Mouse (Mus musculus): ENCODE data around the gene Sorl1.

Sorl1 gene

DNA sequence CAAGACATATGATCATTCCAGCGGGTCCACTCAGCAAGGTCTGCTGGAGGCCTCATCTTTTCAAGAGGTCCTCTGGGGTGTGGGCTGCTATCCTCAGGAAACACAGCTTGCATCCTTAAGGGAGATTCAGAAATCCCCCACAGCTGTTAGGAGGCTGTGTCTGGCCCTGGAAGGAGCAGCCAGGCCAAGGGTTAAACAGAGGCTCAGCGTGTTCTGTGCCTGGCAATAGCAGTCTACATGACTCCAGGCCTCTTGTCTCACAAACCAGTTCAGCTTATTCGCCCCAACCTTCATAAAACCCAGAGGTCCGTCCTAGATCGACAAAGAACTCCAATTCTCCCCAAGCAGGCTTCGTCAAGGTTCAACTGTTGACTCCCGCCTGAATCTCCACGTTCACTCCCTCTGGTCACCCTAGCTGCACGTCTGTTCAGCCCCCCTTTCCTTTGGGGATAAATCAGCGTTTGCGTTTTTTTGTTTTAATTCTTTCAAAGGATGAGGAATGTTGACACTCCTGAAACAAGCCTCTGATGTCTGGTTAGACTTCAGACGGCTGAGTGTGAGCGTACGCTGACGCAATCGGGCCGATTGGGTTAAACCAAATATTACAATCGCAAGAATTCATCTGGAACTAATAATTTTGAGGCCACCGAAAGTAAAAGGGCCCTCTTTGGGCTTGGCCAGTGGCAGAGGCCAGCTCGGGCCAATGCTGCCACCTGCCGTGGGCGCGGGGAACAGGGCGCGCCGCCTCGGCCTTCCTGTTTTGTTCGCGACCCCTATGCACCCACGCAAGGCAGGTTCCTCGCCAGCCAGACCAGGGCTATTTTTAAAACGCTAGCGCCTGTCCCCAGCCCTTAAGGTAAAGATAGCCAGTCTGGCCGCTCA is 173.7 kb downstream of the Sorl1 start:
- peak; percentile 85 to 87 for DNase-seq

DNA sequence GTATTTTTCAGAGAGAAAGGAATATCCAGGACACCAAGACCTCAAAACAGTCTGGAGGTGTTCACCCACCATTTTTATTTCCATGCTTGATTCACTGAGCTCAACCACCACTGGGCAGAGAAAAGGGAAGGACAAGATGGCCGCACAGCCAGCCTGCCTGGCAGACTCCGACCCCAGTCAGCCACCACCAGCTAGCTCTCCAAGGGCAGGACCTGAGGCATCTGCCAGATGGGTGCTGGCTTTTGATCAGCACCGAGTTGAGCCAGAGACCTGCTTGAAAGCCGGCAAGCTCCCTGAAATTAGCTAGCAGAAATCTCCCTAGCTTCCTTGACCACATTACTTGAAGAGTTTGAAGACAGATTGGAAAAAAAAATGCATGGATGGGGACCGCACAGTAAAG is 174.6 kb downstream of the Sorl1 start:
- DNase-seq = no peak

DNA sequence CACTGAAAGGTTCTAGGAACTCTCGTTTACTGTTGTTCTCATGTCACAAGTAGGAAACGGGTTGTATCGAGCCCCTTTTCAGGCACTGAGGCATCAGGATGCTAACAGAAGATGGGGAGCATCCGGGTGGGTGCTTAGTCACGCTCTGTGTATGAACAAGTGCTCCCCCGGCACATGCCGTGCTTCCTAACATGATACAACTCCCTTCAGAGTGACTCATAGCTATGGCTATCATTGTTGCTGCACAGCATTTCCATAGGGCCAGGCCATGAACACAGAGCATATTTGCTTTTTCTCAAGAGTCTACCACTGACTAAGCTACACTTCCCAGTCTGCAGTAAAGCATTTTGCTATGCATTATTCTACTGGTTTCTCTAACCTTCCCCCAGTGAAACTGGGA is 179.1 kb downstream of the Sorl1 start:
- no peak for DNase-seq

DNA sequence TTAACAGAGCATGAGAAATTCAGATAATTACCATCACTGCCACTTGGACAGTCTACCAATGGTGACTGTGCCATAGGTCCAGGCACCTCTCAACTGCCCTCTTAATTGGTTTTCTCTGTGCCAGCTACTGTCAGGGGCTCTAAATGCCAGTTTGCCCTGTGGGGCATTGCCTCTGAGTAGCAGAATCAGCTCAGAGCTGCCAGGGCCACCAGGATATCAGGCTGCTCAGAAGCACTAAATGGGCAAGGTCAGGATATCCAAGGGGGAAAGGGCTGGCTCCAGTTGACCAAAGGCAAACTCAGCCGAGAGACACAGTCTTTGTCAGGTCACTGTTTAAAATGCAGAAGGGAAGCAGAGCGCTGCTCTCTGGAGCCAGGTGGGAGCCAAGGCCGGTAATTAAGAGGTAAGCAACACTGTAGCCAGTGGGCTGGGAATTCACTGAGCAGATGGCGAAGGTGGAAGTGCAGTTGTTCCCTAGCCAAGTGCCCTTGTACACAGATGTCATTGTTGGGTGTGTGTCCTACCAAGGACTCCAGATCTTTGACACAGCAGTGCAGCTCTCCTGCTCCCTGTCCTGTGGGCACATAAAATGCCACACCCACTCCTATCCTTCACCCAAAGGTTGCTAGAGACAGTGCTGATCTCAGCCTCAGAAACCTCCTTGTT is 181.0 kb downstream of the Sorl1 start:
- DNase-seq = no peak

DNA sequence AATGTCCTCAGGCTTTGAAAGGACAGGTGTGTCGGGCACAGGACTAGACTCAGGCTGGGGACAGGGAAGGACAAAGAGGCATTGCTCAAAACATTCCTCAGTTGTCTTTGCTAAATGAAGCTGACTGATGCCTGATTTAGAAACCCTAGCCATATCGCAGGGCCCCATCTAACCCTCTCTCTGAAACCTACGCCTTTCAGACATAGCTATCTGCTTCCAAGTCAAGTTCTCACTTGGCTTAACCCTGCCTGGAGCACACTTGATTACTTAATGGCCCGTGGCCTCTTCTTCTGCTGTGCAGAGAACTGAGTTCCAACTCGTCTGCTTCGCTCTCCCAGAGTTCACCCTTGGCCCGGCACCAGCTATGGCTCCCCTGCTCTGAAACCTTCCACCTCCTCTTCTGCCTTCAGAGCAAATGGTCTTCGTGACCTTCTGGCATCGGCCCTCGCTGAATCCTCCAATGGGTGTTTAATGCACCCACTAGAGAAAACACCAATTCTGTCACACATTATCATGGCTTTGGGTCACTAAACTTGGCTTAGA is 183.7 kb downstream of the Sorl1 start:
- no peak for DNase-seq

DNA sequence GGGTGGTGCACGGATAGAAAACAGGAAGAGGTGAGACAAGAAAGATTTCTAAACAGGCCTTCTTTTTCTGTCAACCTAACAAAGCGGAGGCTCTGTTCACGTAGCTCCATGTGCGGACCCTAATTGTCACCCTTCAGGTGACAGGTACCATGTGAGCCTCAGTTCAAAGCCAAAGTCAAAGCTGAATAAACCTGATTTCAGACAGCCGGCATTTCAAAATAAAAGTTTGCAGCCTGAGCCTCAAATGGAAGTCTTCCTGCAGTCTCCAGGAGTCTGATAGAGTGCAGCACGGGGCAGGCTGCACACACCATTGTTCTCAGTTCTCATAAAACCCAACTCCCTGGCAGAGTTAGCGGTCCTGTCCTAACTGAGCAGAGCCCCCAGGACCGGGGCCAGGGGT is 185.6 kb downstream of the Sorl1 start:
- DNase-seq = no peak

DNA sequence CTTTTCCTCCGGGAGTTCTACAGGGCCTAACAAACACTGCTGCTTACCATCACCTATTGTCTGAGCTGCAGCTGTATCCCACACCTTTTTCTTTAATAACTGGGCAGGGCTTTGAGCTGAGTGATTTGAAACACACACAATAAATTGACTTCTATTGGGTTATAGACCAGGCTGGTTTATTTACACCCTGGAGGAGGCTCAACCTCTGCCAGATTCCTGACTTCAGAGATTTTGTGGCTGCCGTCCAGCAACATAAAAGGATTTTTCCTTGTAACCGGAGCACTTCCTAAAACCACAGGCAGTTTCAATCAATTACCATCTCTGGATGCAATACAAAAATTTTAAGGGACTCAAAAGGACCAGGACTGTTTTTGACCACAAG is 186.1 kb downstream of the Sorl1 start:
- peak; percentile 47 to 69 for DNase-seq

DNA sequence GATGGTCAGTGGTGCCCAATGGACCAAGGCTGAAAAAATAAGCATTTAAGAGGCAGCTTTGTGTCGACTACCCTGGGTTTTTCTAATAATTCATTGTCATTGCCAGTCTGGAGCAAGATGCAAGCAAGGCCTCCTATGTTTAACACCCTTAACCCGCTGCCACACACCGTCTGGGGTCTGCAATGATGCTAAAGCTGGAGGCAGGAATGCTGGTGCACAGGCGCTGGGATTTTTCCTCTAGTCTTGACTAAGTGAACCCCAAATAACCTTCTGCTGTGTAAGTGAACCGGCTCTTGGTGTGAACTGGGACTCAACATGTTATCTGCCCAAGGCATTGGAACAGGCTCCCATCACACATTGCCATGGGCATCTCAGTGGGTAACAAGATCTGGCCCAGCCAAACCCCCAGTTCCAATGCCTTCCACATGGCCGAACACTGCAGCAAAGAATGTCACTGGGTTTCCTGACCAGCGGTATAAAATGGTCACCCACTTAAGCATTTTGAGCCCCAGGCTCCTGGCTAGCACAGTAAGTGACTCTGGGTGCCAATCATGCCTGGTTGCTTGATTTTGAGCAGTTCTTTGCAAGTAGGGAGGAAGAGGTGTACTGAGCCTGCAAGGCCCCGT is 186.6 kb downstream of the Sorl1 start:
- no peak for DNase-seq

DNA sequence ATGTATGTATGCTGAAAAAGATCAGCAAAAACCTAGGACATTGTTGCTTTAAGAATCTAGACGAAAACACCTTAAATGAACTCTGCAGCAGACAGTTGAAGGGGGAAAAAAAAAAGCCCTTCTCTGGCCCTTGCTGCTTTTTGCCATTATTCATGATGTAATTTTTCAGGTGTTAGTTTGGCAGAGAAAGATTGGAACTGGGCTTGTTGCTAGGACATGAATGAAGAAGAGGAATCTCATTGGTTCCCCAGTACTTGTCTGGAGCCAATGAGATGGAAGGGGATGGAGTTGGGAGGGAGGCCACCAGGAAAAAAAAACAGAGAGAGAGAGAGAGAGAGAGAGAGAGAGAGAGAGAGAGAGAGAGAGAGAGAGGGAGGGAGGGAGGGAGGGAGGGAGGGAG is 187.5 kb downstream of the Sorl1 start:
- no peak for DNase-seq

DNA sequence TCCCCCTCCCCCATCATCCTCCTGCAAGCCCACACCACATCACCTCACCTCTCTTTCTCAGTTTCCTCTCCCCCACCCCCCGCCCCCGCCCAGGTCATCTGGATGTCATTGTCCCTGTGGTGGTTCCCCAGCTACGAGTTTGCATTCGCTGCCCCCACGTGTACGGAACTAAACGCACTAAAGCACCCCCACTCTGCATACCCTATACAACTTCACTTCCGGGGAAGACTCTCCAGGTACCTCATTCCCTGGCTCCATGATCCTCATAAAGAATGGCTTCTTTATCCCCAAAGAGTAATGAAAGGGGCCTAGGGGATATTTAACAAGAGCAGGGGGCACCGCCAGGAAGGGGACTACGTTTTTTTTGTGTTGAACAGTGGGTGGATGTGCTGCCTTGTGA is 188.1 kb downstream of the Sorl1 start:
- DNase-seq = no peak

DNA sequence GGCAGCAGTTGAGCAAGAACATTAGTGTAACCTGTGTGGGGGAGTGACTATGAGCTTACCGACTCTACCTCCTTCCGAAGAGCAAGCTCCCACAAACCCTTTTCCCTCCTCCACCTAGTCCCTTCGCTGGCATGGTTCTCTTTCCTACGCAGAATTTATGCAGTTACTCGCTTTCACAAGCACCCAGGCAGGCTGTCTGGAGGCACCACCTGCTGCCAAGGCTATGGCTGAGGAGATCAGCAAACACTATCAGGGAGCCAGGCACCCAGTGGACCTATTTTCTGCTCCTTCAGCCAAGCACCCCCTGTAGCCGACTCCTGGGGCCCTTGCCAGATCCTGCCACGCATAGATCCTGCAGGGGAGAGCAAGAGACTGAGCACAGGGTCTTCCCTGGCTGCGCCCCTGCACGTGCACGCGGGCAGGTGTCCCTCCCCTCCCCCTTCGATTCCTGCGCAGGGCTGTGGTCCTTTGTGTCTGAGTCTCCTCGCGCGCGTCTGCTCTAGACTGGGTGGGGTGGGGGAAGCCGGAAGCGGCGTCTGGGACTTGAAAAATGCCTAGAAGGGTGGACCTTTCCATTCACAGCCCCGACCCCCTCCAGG is 188.6 kb downstream of the Sorl1 start:
- DNase-seq = peak; percentile 15 to 36

DNA sequence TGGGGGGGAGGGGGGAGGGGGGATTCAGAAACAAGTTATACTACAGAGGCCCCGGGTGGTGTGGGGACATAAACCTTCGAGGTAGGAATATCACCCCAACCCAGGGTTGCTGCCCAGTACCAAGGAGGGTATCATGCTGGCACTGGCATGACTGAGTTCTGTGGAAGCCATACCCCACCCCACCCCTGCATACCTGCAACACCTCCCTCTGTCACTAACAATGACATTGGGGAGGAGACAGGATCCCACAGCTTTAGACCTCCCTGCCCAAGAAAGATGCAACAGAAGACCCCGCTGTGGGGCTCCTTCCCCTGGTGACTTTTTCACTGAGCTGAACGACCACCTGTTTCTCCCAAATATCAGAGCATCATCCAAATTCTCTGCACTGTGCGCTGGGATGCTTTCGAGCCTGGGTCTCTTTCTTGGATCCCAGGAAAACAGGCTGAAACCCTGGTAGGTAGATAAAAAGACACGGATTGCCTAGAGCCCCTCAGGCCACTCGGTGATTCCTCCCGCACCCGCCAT is 189.2 kb downstream of the Sorl1 start:
- DNase-seq = no peak

DNA sequence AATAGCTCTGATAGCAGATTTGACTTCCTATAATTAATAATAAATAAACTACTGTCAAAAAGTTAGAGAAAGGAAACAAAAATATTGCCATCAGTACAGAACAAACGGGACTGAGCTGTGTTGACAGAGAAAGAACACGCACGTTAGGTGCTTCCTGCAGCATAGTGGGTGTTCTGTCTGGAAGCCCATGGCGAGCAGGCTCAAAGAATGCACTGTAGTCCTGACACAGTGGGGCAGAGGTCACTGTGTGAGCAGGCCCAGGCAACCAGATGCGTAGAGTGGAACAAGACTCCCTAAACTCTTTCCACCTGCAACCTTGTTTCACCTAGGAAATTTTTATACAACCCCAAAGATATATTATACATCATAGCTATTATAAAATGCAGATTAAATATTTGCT is 194.1 kb downstream of the Sorl1 start:
- no peak for DNase-seq

DNA sequence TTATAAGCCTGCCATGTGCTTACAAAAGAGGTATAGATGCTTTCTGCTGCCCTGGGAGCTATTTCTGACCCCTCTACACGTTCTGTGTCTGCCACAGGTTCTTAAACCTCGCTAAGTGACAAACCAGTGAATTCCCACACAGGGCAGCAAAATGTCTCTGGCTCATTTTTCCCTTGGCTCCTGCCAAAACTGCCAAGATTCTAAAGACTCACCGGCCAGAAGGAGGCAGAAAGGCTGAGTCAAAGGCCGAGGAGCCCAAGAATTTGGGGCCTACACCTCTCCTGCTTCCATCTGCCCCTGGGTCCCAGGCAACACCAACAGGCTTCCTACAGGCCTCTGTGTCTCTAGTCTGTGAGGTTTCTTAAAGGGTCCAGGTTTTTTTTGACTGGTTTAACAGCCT is 198.4 kb downstream of the Sorl1 start:
- no peak for DNase-seq

DNA sequence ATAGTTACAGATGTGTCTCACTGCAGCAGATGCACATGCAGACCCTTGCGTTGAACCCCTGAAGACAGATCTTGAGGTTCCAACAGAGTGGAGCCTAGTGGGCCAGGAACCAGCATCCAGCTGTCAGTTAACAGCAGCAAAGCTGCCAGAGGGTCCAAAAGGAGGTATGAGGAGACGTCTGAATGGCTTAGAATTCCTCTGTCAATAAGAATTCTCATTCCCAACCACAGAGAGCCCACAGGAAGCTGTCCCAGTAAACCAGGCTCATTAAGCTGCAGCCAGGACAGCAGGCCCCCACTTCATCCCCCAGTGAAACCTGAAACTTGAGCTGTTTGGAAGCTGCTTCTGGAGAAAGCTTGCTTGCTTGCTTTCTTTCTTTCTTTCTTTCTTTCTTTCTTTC is 200.0 kb downstream of the Sorl1 start:
- no peak for DNase-seq

DNA sequence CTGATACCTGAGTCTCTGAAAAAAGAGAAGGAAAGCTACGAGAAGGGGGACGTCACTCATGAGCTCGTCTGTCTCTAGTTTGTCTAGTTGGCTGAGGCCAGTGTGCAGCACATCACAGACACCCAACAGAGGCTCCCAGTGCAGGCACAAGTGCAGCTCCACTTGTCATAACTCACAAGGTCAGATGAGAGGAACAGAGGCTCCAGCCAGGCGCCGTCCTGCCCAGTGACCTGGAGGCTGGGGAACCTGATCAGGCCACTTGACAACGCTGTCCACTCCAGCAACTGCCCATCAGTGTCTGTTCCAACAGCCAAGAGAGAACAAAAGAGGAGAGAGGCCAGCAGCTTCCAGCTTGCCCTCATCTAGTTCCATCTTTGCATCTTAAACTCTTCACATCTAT is 201.7 kb downstream of the Sorl1 start:
- no peak for DNase-seq

DNA sequence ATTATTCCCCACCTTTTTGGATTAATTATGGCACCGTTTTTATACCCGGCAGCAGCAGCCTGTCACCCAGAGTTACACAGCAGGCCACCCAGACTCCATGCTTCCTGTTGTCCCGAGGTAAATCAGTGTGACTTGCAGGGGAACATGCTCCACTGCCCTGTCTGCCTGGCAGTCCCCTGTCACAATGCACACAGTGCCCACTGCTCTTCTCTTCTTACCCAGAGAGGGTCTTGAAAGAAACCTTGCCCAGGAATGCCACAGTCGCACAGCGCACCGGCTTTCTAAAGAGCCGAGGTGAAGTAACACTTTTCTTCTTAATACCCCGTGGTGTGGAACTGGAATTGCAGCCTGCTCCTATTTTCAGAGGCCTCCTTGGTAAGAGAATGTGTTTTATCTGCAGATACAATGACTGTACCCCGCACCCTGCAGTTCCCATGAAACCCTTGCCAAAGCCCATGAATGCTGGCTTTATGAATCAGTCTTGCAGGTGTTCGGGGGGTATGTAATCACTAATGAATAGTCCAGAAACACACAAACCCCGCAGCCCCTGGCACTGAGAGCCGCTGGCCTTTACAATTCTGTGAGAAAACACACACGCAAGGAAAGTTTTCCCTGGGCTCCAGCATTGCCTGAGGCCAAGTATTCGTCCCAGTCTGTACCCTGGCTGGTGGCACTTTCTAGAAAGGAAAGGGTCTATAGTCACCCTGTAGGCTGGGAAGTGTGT is 205.3 kb downstream of the Sorl1 start:
- DNase-seq = no peak

DNA sequence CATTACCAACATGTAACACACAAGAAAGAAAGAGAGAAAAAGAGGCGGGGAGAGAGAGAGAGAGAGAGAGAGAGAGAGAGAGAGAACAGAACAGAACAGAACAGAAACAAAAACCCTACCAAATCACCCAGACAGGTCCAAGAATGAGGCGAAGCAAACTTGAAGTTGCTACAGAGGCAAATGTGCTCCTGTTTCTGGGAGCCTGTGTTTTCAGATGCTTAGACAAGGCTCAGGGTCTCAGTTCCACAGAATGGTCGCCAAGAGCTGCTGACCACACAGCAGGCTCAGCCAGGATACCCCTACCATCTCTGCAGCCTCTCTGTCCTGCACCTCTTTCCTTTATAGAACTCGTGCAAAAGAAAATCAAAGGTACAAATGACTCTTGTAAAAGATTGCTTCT is 205.9 kb downstream of the Sorl1 start:
- DNase-seq = no peak

DNA sequence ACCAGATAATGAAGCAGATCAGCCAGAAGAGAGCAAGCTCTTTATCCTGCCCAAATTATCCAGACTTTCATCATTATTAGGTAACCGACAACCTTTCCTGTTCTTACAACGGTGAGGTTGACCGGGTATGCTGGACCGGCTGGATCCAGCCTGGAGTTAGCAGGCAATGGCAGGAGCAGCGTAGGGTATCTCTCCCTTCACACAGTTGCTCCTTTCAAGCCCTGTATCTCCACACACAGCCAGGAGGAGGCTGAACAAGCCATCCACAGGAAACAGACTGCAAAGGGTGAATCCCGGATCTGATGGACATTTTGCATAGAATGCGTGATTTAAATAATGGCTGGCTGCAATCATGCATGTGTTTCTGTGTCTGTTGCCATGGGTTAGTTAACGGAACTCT is 208.5 kb downstream of the Sorl1 start:
- no peak for DNase-seq
